Mouse (Mus musculus) midbrain, embryonic 10.5 days (tissue): ENCODE measurements at regions not wholly inside any gene's neighbourhood (a gene's known extent, or its start where the extent isn't known, plus 50 kb on each side); places are given as distances from the start of the nearest gene placed in this dataset.
"Not testable (repeated sequence)": the region's sequence is repeated elsewhere in the genome, so short reads cannot be mapped to it uniquely, and the experiment has no call there.

Source experiments
- DNase-seq: peaks from one replicate; pipeline ENCODE4 v3.0.0-alpha.2; 2017; ENCODE audit warnings: low spot score
- H3K27ac ChIP-seq: fragments of 300-500 bp; sonication (generic); replicated peaks from 2 replicates; pipeline ENCODE4 v1.5.1; 2016; ENCODE audit warnings: mild to moderate bottlenecking
- H3K27me3 ChIP-seq: fragments of 300-500 bp; sonication (generic); 2 replicates; pipeline ENCODE4 v1.6.1; 2016; ENCODE audit warnings: low read depth, mild to moderate bottlenecking; ENCODE audit not compliant: poor library complexity, severe bottlenecking
- H3K36me3 ChIP-seq: fragments of 300-500 bp; sonication (generic); 2 replicates; pipeline ENCODE4 v1.6.1; 2016; ENCODE audit warnings: mild to moderate bottlenecking, moderate library complexity
- H3K4me1 ChIP-seq: fragments of 300-500 bp; sonication (generic); 2 replicates; pipeline ENCODE4 v1.6.1; 2016
- H3K4me3 ChIP-seq: fragments of 300-500 bp; sonication (generic); 2 replicates; pipeline ENCODE4 v1.5.1; 2016; ENCODE audit warnings: mild to moderate bottlenecking, moderate library complexity
- H3K9me3 ChIP-seq: fragments of 300-500 bp; sonication (generic); replicated peaks from 2 replicates; pipeline ENCODE4 v1.6.1; 2016; ENCODE audit warnings: mild to moderate bottlenecking
- WGBS: fragments of 180-500 bp; shearing (Covaris S2); methylation state at CpG from one replicate; pipeline ENCODE4 v1.1.7; 2016; 5-methylcytosine and 5-hydroxymethylcytosine counted together

- not testable (repeated sequence) for H3K4me3 ChIP-seq, H3K36me3 ChIP-seq, H3K27ac ChIP-seq, H3K4me1 ChIP-seq, H3K27me3 ChIP-seq, DNase-seq
- H3K9me3 ChIP-seq: peaks cover 44% of the 10 kb centered on the region
Observed at GRCm38 (mm10) chr8:19976461-19976860, 73.3 kb downstream of the Gm31371 start.

GRCm38 (mm10) chr8:19979536-19980345 lies 76.5 kb downstream of the Gm31371 start:
- Histone ChIP-seq H3K36me3 (0 out of 2 replicates have a peak, but pooled peaks cover 7% of the 10 kb centered on the region), H3K4me1 (peaks cover 7% of the 10 kb centered on the region), H3K4me3 (peak overlapping the region; percentile 58), H3K27me3 (no peaks in the 10 kb centered on the region), H3K27ac (peak overlapping the region; percentile 76), H3K9me3 (peaks cover 61% of the 10 kb centered on the region)
- DNase-seq: peak; percentile 70
- WGBS: 8% methylated on average over 42 of the region's 42 CpGs

- H3K27ac ChIP-seq: peak overlapping the region; percentile 76
- WGBS: 26% methylated on average over 26 of the region's 26 CpGs
- not testable (repeated sequence) for DNase-seq
Observed at GRCm38 (mm10) chr8:19980346-19980726, 77.1 kb downstream of the Gm31371 start.

GRCm38 (mm10) chr8:20008106-20008505 lies 104.9 kb downstream of the Gm31371 start:
- not testable (repeated sequence) for H3K4me3 ChIP-seq, H3K4me1 ChIP-seq, DNase-seq, H3K36me3 ChIP-seq, H3K27ac ChIP-seq, H3K27me3 ChIP-seq
- peaks cover 20% of the 10 kb centered on the region for H3K9me3 ChIP-seq
- WGBS: 83% methylated on average over 3 of the region's 3 CpGs

More at GRCm38 (mm10) chr8:19980346-19980726, 77.1 kb downstream of the Gm31371 start:
- Histone ChIP-seq H3K9me3 (peaks cover 56% of the 10 kb centered on the region), H3K4me3 (peak overlapping the region; percentile 58)
- H3K36me3 ChIP-seq, H3K4me1 ChIP-seq, H3K27me3 ChIP-seq: not testable (repeated sequence)

GRCm38 (mm10) chr8:20010947-20011346 lies 107.8 kb downstream of the Gm31371 start:
- H3K9me3 ChIP-seq: peaks cover 39% of the 10 kb centered on the region
- WGBS: 67% methylated on average over 8 of the region's 8 CpGs
- H3K4me1 ChIP-seq, H3K4me3 ChIP-seq, H3K36me3 ChIP-seq, H3K27me3 ChIP-seq, H3K27ac ChIP-seq, DNase-seq: not testable (repeated sequence)

- H3K27ac ChIP-seq, H3K4me1 ChIP-seq, H3K36me3 ChIP-seq, DNase-seq, H3K27me3 ChIP-seq, H3K4me3 ChIP-seq: not testable (repeated sequence)
- peaks cover 42% of the 10 kb centered on the region for H3K9me3 ChIP-seq
- WGBS: 77% methylated on average over 7 of the region's 7 CpGs
Observed at GRCm38 (mm10) chr8:20013278-20013677, 110.1 kb downstream of the Gm31371 start.

- not testable (repeated sequence) for H3K27ac ChIP-seq, H3K4me3 ChIP-seq, DNase-seq, H3K4me1 ChIP-seq, H3K36me3 ChIP-seq, H3K27me3 ChIP-seq
- peaks cover 42% of the 10 kb centered on the region for H3K9me3 ChIP-seq
- WGBS: 88% methylated on average over 5 of the region's 5 CpGs
Observed at GRCm38 (mm10) chr8:20014451-20015130, 111.4 kb downstream of the Gm31371 start.

- H3K27ac ChIP-seq, H3K36me3 ChIP-seq, H3K27me3 ChIP-seq, H3K4me1 ChIP-seq, H3K4me3 ChIP-seq, DNase-seq: not testable (repeated sequence)
- peaks cover 33% of the 10 kb centered on the region for H3K9me3 ChIP-seq
- WGBS: 91% methylated on average over 6 of the region's 6 CpGs
Observed at GRCm38 (mm10) chr8:20015411-20016081, 112.4 kb downstream of the Gm31371 start.

GRCm38 (mm10) chr8:20016082-20016840 lies 113.1 kb downstream of the Gm31371 start:
- not testable (repeated sequence) for H3K27ac ChIP-seq, H3K4me1 ChIP-seq, H3K27me3 ChIP-seq, DNase-seq, H3K4me3 ChIP-seq, H3K36me3 ChIP-seq
- H3K9me3 ChIP-seq: peaks cover 26% of the 10 kb centered on the region
- WGBS: 86% methylated on average over 17 of the region's 17 CpGs

GRCm38 (mm10) chr8:20025521-20025920 lies 122.3 kb downstream of the Gm31371 start:
- WGBS: 70% methylated on average over 1 of the region's 2 CpGs
- not testable (repeated sequence) for H3K4me1 ChIP-seq, DNase-seq, H3K4me3 ChIP-seq, H3K27ac ChIP-seq, H3K36me3 ChIP-seq, H3K9me3 ChIP-seq, H3K27me3 ChIP-seq

GRCm38 (mm10) chr8:20027956-20028355 lies 124.8 kb downstream of the Gm31371 start:
- not testable (repeated sequence) for H3K4me1 ChIP-seq, H3K4me3 ChIP-seq, DNase-seq, H3K27me3 ChIP-seq, H3K27ac ChIP-seq, H3K36me3 ChIP-seq, H3K9me3 ChIP-seq
- 65% methylated on average over 2 of the region's 2 CpGs for WGBS

- not testable (repeated sequence) for H3K4me1 ChIP-seq, H3K9me3 ChIP-seq, H3K27me3 ChIP-seq, DNase-seq, H3K36me3 ChIP-seq, H3K4me3 ChIP-seq, H3K27ac ChIP-seq
- 89% methylated on average over 2 of the region's 2 CpGs for WGBS
Observed at GRCm38 (mm10) chr8:20030131-20030530, 126.9 kb downstream of the Gm31371 start.
